Mouse (Mus musculus): ENCODE measurements around the gene Cib1. TPM values are rescaled to one million over a fixed set of nuclear protein-coding genes. Genes with fewer than 3 reads are reported as not detected.
A peak's percentile ranks its signal among the peaks of the same experiment; 100 is the strongest.

Cib1 gene
- polyA plus RNA-seq, 1 experiment from 2014 or later: 141 TPM

- Histone ChIP-seq H3K4me1 (ENCODE audit: control insufficient read depth, insufficient read depth, low read length) (peaks cover 59% of the 10 kb centered on the region), H3K9ac (ENCODE audit: low read length) (no peak overlapping the region; the same call in 1 of the 2 replicates), H3K4me2 (ENCODE audit: low read depth, low read length) (no peak overlapping the region), H3K4me3 (replicated peaks; ENCODE audit: low read length) (no peak overlapping the region), H3K36me3 (ENCODE audit: control insufficient read depth, insufficient read depth, low read length) (peaks cover 3% of the 10 kb centered on the region; the same call in 1 of the 2 replicates), H3K27me3 (ENCODE audit: control insufficient read depth, insufficient read depth, low read length) (no peaks in the 10 kb centered on the region), H3K27ac (ENCODE audit: low read length) (no peak overlapping the region), H3K9me3 (replicated peaks; ENCODE audit: control insufficient read depth, low read length) (no peaks in the 10 kb centered on the region)
- 77% methylated on average over 5 of the region's 5 CpGs for WGBS
- ATAC-seq (ENCODE audit: insufficient read depth, low FRiP score): no peak
Observed at GRCm38 (mm10) chr7:80200963-80201539, 31.6 kb downstream of the Cib1 start.

DNA sequence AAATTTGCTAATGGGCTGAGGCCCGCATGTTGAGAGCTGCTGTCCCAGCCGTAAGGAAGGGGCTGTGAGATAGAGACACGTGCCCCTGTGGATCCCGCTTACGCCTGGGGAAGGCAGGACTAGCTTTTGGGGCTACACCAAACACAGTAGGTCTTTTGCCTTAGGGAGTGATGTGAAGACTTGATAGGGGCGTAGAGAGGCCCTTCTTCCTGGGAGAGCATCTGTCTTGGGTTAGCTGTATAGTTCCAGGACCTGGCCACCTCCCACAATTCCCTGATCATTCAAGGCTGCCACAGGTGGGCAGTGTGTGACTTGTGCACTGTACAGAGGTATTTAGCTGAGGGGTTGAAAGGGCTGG is 32.0 kb downstream of the Cib1 start:
- Histone ChIP-seq H3K27me3 (ENCODE audit: control insufficient read depth, insufficient read depth, low read length) (no peaks in the 10 kb centered on the region), H3K36me3 (ENCODE audit: control insufficient read depth, insufficient read depth, low read length) (peaks cover 3% of the 10 kb centered on the region; the same call in 1 of the 2 replicates), H3K9ac (ENCODE audit: low read length) (peak overlapping the region; percentile 86; the same call in 1 of the 2 replicates), H3K4me3 (replicated peaks; ENCODE audit: low read length) (peak overlapping the region; percentile 8; the same call in 1 of the 2 replicates), H3K27ac (ENCODE audit: low read length) (peak overlapping the region; percentile 7; the same call in 1 of the 2 replicates), H3K4me2 (ENCODE audit: low read depth, low read length) (peak overlapping the region; percentile 73), H3K4me1 (ENCODE audit: control insufficient read depth, insufficient read depth, low read length) (peaks cover 55% of the 10 kb centered on the region), H3K9me3 (replicated peaks; ENCODE audit: control insufficient read depth, low read length) (no peaks in the 10 kb centered on the region)
- no peak for ATAC-seq (ENCODE audit: insufficient read depth, low FRiP score)
- WGBS: 80% methylated on average over 6 of the region's 6 CpGs

- Histone ChIP-seq H3K4me1 (ENCODE audit: control insufficient read depth, insufficient read depth, low read length) (peaks cover 50% of the 10 kb centered on the region), H3K4me3 (replicated peaks; ENCODE audit: low read length) (peak overlapping the region; percentile 71)
- ATAC-seq (ENCODE audit: insufficient read depth, low FRiP score): no peak
Observed at GRCm38 (mm10) chr7:80199851-80200587, 32.6 kb downstream of the Cib1 start.

DNA sequence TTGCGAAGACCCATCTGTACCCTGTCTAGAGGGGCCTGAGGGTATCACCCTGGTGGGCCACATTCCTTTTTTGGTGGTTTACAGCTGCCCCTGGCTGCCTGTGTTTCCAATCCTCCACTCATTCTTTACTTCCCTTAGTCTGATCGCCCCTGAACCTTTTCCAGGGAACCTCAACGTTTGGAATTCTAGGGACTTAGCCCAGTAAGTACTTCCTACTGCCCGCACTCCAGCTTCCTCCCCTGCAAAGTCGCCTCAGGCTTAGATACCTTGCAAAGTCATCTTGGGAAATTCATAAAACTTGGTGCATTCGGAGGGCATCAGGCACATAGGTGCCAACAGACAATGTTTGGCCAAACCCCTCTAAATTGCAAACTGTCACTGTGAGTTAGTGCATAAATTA is 33.3 kb downstream of the Cib1 start:
- Histone ChIP-seq H3K4me1 (ENCODE audit: control insufficient read depth, insufficient read depth, low read length) (peaks cover 48% of the 10 kb centered on the region), H3K27me3 (ENCODE audit: control insufficient read depth, insufficient read depth, low read length) (no peaks in the 10 kb centered on the region), H3K4me2 (ENCODE audit: low read depth, low read length) (peak overlapping the region; percentile 73), H3K4me3 (replicated peaks; ENCODE audit: low read length) (peak overlapping the region; percentile 71), H3K9ac (ENCODE audit: low read length) (peak overlapping the region; percentile 86), H3K36me3 (ENCODE audit: control insufficient read depth, insufficient read depth, low read length) (peaks cover 3% of the 10 kb centered on the region; the same call in 1 of the 2 replicates), H3K9me3 (replicated peaks; ENCODE audit: control insufficient read depth, low read length) (no peaks in the 10 kb centered on the region), H3K27ac (ENCODE audit: low read length) (peak overlapping the region; percentile 97)
- 27% methylated on average over 6 of the region's 6 CpGs for WGBS
- no peak for ATAC-seq (ENCODE audit: insufficient read depth, low FRiP score)

More at GRCm38 (mm10) chr7:80199851-80200587, 32.6 kb downstream of the Cib1 start:
- Histone ChIP-seq H3K27me3 (ENCODE audit: control insufficient read depth, insufficient read depth, low read length) (no peaks in the 10 kb centered on the region), H3K4me2 (ENCODE audit: low read depth, low read length) (peak overlapping the region; percentile 73), H3K9me3 (replicated peaks; ENCODE audit: control insufficient read depth, low read length) (no peaks in the 10 kb centered on the region), H3K9ac (ENCODE audit: low read length) (peak overlapping the region; percentile 86), H3K36me3 (ENCODE audit: control insufficient read depth, insufficient read depth, low read length) (peaks cover 3% of the 10 kb centered on the region; the same call in 1 of the 2 replicates), H3K27ac (ENCODE audit: low read length) (peak overlapping the region; percentile 7; the same call in 1 of the 2 replicates)
- WGBS: 68% methylated on average over 11 of the region's 11 CpGs

- Histone ChIP-seq H3K27ac (ENCODE audit: low read length) (peak overlapping the region; percentile 97), H3K9me3 (replicated peaks; ENCODE audit: control insufficient read depth, low read length) (no peaks in the 10 kb centered on the region), H3K4me2 (ENCODE audit: low read depth, low read length) (peak overlapping the region; percentile 73), H3K4me1 (ENCODE audit: control insufficient read depth, insufficient read depth, low read length) (peaks cover 48% of the 10 kb centered on the region), H3K27me3 (ENCODE audit: control insufficient read depth, insufficient read depth, low read length) (no peaks in the 10 kb centered on the region), H3K36me3 (ENCODE audit: control insufficient read depth, insufficient read depth, low read length) (peaks cover 3% of the 10 kb centered on the region; the same call in 1 of the 2 replicates), H3K4me3 (replicated peaks; ENCODE audit: low read length) (peak overlapping the region; percentile 71), H3K9ac (ENCODE audit: low read length) (peak overlapping the region; percentile 86)
- 1% methylated on average over 11 of the region's 11 CpGs for WGBS
- ATAC-seq (ENCODE audit: insufficient read depth, low FRiP score): no peak
Observed at GRCm38 (mm10) chr7:80198863-80199262, 33.8 kb downstream of the Cib1 start.

- peak overlapping the region; percentile 71 for H3K4me3 ChIP-seq (replicated peaks; ENCODE audit: low read length)
- WGBS: under 1% methylated on average over 63 of the region's 74 CpGs
- peaks cover 42% of the 10 kb centered on the region for H3K4me1 ChIP-seq (ENCODE audit: control insufficient read depth, insufficient read depth, low read length)
- H3K27me3 ChIP-seq (ENCODE audit: control insufficient read depth, insufficient read depth, low read length): no peaks in the 10 kb centered on the region
- peak; percentile 93 for ATAC-seq (ENCODE audit: insufficient read depth, low FRiP score)
- H3K9me3 ChIP-seq (replicated peaks; ENCODE audit: control insufficient read depth, low read length): no peaks in the 10 kb centered on the region
- H3K36me3 ChIP-seq (ENCODE audit: control insufficient read depth, insufficient read depth, low read length): peaks cover 3% of the 10 kb centered on the region; the same call in 1 of the 2 replicates
- H3K4me2 ChIP-seq (ENCODE audit: low read depth, low read length): peak overlapping the region; percentile 73
- peak overlapping the region; percentile 86 for H3K9ac ChIP-seq (ENCODE audit: low read length)
- H3K27ac ChIP-seq (ENCODE audit: low read length): peak overlapping the region; percentile 97
Observed at GRCm38 (mm10) chr7:80197941-80198778, 34.5 kb downstream of the Cib1 start.

- no peaks in the 10 kb centered on the region for H3K27me3 ChIP-seq (ENCODE audit: control insufficient read depth, insufficient read depth, low read length)
- H3K27ac ChIP-seq (ENCODE audit: low read length): peak overlapping the region; percentile 97
- 17% methylated on average over 4 of the region's 4 CpGs for WGBS
- peak overlapping the region; percentile 73 for H3K4me2 ChIP-seq (ENCODE audit: low read depth, low read length)
- no peak for ATAC-seq (ENCODE audit: insufficient read depth, low FRiP score)
- no peaks in the 10 kb centered on the region for H3K9me3 ChIP-seq (replicated peaks; ENCODE audit: control insufficient read depth, low read length)
- peaks cover 41% of the 10 kb centered on the region for H3K4me1 ChIP-seq (ENCODE audit: control insufficient read depth, insufficient read depth, low read length)
- peaks cover 3% of the 10 kb centered on the region; the same call in 1 of the 2 replicates for H3K36me3 ChIP-seq (ENCODE audit: control insufficient read depth, insufficient read depth, low read length)
- H3K9ac ChIP-seq (ENCODE audit: low read length): peak overlapping the region; percentile 86
- H3K4me3 ChIP-seq (replicated peaks; ENCODE audit: low read length): peak overlapping the region; percentile 71
Observed at GRCm38 (mm10) chr7:80197371-80197770, 35.2 kb downstream of the Cib1 start.

- 85% methylated on average over 10 of the region's 11 CpGs for WGBS
- Histone ChIP-seq H3K4me2 (ENCODE audit: low read depth, low read length) (no peak overlapping the region), H3K4me1 (ENCODE audit: control insufficient read depth, insufficient read depth, low read length) (peaks cover 51% of the 10 kb centered on the region), H3K4me3 (replicated peaks; ENCODE audit: low read length) (no peak overlapping the region), H3K9ac (ENCODE audit: low read length) (no peak overlapping the region), H3K27me3 (ENCODE audit: control insufficient read depth, insufficient read depth, low read length) (no peaks in the 10 kb centered on the region), H3K9me3 (replicated peaks; ENCODE audit: control insufficient read depth, low read length) (no peaks in the 10 kb centered on the region), H3K27ac (ENCODE audit: low read length) (no peak overlapping the region), H3K36me3 (ENCODE audit: control insufficient read depth, insufficient read depth, low read length) (peaks cover 3% of the 10 kb centered on the region; the same call in 1 of the 2 replicates)
- ATAC-seq (ENCODE audit: insufficient read depth, low FRiP score): no peak
Observed at GRCm38 (mm10) chr7:80195576-80196263, 36.9 kb downstream of the Cib1 start.

Measured in stomach, embryonic 16.5 days (tissue).